Mouse (Mus musculus) brain, adult 2 months (tissue): ENCODE data around the gene Pfkfb1.

ENCODE experiments used
- DNase-seq: peaks from one replicate; pipeline ENCODE4 v3.0.0; 2011; ENCODE audit warnings: low read depth, low spot score

The Pfkfb1 gene

DNA sequence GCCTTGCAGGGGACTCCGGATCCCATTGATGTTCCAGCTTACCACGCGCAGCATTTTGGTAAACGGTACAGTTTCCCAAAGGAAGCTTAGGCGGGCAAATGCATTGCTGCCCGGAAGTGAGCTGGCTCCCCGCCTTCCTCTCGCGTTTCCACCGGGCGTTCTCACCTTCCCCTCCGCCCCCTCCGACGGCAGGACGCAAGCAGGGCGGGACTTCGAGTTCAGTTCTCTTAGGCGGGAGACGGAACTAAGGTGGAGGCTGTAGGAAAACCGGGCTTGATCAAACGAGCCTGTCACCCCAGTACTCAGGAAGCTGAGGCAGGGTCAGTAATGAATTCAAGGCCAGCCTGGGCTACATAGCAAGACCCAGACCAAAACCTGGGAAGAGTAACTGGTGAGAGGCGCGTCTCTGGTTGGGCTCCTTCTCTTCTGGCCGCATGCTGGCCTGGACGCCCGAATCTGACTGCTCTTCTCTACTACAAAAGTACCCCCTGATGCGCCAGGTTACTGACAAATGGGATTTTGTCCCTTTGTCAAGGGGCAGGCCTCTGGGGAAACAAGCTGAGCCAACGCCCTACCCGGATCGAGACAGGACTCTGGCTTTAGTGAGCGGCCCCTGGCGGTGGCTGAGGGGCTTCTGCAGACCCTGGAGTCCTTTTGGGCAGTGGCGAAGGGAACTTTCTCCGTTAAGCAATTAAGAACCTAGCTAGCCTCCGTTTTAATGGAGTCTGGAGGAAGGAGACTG, at the start of gene Pfkfb1:
TSS of gene Pfkfb1 (plus strand) at position 207 of the 742 bp plus-strand sequence.
- peak; percentile 93 for DNase-seq

DNA sequence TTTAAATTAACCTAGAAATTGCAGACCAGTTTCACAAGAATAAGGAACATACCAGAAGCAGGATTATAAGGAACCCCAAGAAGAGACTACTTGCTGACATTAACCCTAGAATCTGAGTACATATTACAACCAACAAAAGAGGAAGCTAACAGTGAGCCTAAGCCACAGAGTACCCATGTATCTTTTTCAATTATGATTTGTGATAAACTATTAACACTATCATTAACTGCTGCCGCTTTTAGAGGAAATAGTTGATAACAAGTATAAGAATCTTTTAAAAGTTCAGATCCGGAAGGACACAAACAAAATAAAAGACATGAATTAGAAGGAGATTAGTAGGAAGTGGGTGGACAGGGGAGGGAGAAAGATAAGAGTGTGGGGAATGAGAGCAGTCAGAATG, 47.9 kb upstream of the Pfkfb1 start:
- no peak for DNase-seq

DNA sequence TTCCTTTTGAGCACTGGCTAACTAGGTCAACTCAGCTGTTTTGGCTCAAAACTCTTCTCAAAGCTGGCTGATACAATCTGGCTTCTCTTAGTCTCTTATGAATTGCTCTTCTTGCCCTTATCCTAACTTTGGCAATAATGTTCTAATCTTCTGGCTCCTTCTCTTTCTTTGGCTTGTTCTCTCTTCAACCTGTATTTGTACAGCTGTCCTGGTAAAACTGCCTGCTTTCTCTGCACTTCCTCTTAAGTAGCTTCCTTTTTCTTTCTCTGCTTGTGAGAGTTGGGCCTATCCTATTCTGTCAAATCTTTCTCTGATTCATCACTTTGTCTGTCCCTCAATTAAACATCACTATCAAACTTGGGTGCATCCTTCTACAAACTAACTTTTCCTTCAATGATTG, 46.3 kb upstream of the Pfkfb1 start:
- no peak for DNase-seq

DNA sequence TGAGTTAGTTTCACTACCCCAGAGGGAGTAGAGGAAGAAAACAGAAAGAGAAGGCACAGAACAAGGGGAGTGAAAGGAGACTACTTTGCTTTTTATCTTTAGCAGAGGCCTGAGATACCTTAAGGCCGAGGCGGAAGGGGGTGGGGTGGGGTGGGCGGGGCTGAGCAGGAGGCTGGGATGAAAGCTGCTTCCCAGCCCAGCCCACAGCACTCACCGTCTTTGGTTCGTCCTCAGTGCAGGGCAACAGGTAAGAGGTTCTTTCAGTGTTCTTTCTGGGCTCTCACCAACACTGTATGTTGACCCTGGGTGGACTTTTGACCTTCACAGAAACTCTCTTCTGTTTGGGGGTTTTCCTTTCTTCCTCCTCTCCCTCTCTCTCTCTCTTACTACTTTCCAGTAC, 40.8 kb upstream of the Pfkfb1 start, which contains the start of gene Alas2:
TSS of gene Alas2 (plus strand) at position 137 of the 400 bp plus-strand sequence.
- DNase-seq: no peak

DNA sequence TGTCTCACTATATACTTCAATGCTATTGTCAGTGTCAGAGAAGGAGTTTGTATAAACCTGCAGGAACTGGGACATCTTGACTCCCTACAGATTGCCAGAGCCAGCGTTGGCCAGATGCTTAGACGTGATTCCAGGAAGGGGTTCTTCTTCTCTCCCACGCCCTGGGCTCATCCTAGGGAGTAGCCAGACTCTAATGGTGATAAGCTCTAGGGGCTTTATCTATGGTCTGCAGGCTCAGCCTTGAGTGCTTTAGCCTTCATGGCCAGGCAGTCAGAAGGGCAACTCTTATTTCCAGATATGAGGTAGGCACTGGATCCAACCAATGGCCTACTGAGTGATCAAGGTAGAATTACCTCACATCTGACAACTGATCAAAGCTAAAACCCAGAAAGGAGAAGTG, 38.4 kb upstream of the Pfkfb1 start:
- DNase-seq: no peak

DNA sequence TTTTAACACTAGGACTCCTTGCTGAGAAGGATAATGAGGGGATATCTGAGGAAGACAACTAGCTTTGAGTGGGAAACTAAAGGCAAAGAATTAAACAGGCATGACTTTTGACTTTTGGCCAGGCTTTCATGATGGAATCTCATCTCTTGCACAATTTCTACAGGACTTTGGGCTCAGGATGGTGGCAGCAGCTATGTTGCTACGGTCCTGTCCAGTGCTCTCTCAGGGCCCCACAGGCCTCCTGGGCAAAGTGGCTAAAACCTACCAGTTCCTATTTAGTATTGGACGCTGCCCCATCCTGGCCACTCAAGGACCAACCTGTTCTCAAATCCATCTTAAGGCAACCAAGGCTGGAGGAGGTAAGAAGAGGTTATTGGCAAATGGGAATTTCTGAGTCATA, 36.0 kb upstream of the Pfkfb1 start:
- DNase-seq: no peak

DNA sequence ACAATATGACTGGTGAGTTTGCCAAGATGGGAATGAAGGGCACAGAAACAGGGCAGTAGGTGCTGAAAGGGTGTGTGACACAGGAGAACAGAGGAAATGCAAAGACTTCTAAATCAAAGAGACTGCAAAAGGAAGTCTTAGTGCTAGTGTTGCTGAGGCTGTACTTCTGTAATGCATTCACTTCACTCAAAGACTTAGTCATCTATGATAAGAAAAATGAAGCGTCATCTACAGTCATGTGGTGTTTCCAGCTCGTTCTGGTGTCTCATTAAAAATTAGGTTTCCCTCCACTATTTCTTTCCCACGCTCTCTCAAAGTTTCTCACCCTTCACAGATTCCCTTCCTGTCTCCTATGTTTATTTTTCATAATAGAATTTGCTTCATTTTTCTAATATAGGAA, 34.0 kb upstream of the Pfkfb1 start:
- DNase-seq: no peak

DNA sequence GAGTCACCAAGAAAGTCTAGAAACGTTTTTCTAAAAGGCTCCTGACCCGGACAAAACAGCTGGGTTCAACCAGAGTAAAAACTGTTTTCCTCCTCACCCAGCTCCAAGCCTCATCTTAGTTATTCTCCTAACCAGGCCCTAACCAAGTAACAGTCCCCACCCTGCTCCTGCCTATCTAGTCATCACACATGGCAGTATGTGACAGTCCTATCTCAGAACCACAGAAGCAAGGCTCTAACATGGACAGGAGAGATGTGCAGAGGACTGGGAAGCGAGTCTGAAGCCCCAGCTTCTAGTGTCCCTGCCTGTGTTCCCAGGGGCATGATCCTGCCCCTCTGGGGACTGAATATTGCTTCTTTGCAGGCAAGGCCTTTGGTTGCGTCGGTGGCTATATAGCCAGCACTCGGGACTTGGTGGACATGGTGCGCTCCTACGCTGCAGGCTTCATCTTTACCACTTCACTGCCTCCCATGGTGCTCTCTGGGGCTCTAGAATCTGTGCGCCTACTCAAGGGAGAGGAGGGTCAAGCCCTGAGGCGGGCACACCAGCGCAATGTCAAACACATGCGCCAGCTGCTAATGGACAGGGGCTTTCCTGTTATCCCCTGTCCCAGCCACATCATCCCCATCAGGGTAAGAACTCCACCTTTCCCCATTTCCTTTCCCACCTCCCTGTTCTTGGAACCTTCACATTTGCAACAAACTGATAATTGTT, 23.2 kb upstream of the Pfkfb1 start:
- DNase-seq: no peak

DNA sequence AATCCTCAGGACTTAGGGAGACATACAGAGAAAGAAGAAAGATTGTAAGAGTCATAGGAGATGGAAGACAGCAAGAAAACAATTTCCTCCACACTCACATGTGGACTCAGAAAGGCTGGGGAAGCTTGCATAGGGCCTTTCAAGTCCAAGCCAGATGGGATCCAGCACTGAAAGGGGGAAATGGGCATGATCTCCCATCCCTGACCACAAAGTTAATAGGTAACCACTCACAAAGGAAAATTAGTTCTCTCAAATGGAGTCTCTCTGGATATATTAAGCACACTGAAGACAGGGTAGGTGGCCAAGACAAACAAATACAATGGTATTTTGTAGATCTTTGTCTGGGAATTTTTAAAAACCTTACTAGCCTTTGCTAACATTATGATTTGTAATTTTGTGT, 6.1 kb upstream of the Pfkfb1 start:
- no peak for DNase-seq

DNA sequence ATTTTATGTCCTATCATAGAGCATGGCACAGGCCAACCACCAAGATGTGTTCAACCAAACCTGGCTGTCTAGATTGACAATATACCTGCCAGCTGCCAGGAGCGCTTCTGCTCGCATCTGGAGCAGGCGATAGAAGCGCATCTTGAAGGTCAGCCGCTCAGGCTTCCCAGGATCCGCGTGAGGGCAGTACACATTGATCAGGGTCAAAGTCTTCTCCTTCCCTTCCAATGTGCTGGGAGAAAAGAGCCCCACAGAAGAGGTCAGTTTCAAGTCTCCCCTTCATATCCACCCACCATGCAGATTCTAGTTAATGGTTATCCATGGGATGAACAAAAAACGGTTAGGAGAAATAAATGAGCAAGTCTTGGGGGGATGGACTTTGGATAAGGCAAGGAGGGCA, 2.9 kb upstream of the Pfkfb1 start:
- no peak for DNase-seq

DNA sequence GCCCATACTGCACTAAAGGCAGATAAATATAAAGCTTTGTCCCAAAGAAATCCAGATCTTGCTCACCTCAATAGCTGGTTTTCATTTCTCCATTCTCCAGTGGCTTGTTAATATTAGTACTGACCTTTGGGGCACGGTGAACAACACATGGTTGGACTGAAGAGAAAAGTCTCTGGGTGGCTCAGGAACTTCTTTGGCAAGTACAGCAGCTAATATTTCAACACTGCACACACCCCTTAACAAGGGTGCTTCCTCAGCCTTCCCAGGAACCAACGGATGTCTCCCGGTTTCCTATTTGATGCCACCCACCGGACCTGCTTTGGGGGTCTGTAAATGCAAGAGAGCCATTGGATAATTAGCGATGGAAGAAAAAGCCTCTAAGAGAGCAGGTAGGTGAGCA, 1.7 kb downstream of the Pfkfb1 start, which contains the start of gene Apex2:
TSS of gene Apex2 (minus strand) at position 173 of the 400 bp plus-strand sequence.
- DNase-seq: no peak

DNA sequence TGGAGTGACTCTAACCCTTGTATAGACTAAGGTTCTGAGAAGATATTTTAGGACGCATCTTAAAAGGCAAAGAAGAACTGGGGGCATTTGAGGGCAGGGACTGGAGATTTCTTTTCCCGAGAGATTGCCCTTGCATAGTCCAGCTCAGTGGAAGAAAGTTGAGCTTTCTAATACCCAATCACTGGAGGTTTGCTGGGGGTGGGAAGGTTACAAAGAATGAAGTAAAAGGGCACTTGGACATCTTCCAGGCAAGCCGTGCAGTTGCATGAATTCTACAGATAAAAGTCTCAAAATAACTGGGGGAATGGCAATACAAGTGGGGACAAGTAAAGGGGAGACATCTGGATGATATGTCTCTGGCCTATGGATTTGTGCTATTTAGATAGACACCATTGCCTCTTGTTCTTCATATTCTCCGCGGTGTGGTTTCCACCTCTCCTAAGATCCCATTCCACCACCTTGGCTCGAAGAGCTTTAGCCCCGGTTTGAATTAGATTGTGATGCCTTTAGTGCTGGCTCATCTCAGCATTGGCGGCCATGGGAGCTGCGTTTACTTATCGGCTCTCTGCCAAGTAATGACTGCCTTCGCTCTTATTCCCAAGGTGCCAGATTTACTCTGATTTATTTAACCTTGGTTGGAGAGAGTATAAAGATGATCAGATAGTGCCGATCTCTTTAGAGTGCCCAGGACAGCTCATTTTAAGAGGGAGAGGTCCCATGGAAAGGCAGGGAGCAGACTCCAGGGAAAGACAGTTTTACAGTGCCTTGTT, 5.4 kb downstream of the Pfkfb1 start:
- DNase-seq: no peak

DNA sequence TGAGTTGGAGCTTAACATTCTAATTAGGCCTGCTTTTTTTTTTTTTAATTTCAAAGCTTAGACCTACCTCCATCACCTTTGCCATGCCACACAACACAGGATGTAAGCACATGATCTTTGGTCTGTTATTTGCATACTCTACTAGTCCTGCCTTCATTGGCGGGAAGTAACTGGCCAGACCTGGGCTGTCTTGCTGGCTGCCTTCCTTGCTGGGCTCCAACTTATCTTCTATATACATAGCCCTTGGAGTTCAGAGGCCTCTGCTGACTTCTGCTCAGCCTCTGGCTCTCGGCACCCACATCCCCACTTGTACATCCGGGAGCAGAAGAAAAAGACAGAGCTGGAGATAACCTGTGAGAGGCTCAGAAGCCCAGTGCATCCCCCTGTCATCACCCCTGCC, 6.1 kb downstream of the Pfkfb1 start:
- no peak for DNase-seq

DNA sequence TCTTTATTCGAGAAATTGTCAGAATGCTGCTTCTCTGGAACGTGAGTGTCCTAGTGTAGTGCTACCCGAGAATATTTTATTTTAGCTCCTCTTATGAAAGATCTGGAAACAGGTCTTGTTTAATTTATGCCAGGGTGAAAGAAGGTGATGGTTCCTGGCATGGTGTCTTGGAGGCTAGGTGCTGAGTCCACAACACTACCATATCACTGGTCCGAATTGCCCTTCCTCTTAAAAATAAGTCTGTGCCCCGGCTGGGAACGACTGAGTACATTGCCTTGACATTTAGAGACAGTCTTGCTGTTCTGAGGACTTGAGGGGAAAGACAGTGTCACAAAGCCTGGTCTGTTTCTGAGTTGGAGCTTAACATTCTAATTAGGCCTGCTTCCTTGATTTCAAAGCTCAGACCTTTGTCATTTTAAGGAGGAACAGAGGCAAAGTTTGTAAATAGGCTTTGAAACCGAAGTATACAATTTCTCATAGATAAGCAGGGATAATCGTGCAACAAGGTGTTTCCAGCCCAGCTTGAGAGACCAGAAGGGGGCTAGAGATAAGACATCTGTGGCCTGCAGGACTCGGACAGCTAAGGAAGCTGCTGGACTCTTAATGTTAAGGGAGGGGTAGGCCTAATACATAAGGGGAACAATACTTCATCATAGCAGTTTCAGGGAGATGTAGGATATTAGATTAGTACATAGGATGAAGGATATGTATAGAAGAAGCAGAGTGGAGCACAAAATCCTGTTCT, 7.2 kb downstream of the Pfkfb1 start:
- no peak for DNase-seq

DNA sequence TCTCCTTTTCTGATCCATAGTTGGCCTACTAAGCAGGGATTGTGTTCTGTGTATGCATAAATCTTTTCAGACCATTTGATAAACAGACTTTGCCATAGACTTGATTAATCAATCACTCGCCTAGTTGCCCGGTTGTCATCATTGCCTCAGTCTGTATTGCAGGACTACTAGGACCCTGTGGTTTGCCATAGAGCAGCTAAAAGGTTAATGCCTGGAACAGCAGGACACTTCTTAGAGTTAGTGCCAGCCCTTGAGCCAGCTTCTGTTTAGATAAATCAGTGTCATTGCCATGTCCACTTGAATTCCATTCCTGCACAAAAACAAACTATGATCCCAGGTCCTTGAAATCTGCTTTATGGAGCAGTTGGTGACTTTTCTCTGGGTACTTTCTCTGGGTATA, 10.9 kb downstream of the Pfkfb1 start:
- no peak for DNase-seq

DNA sequence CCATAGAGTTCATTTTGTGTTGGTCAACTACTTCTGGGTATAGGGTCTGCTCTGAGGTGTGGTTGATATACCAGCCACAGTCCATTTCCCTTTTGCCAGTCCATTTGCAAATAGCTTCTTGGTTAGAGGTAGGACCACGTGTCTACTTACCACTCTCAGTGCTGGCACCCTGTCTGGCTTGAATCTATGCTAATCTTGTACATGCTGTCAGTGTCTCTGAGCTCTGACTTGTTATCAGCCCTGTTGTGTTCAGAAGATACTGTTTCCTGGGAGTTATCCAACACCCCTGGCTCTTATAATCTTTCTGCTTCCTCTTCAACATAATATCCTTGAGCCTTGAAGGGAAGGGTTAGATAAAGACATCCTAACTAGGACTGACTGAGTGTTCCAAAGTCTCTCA, 48.4 kb downstream of the Pfkfb1 start:
- no peak for DNase-seq

DNA sequence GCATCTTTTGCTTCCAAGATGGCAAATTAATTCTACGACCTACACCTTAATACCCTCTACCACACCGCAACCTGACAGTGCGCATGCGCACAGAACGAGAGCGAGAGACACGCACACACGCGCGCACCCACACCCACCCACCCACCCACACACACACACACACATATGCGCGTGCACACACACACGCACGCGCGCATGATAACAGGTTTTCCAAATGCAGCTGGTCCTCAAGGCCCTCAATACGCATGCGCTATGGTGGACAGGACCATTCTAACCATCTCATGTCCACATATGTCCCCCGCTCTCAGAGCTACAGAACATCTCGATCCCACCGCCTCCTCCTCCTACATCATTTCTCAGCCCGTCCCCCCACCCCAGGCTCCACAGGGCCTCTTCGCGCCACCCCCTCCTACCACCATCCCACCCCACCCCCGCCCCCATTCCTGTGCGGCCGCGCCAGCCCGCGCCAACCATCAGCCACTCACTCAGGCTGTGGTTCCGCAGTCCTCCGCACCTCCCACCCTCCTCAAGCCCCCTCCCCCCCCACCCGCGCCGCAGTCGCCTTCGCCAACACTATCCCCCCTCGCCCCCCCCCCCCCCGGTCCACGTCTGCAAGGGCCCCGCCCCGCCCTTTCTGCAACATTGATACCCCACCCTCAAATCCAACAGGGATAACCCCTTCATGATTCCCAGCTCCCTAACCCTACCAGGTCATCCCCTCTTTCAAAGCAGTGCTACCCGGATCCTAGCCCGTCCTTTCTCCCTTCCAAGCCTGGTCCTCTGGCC, 68.3 kb downstream of the Pfkfb1 start:
- DNase-seq: peak; percentile 87

DNA sequence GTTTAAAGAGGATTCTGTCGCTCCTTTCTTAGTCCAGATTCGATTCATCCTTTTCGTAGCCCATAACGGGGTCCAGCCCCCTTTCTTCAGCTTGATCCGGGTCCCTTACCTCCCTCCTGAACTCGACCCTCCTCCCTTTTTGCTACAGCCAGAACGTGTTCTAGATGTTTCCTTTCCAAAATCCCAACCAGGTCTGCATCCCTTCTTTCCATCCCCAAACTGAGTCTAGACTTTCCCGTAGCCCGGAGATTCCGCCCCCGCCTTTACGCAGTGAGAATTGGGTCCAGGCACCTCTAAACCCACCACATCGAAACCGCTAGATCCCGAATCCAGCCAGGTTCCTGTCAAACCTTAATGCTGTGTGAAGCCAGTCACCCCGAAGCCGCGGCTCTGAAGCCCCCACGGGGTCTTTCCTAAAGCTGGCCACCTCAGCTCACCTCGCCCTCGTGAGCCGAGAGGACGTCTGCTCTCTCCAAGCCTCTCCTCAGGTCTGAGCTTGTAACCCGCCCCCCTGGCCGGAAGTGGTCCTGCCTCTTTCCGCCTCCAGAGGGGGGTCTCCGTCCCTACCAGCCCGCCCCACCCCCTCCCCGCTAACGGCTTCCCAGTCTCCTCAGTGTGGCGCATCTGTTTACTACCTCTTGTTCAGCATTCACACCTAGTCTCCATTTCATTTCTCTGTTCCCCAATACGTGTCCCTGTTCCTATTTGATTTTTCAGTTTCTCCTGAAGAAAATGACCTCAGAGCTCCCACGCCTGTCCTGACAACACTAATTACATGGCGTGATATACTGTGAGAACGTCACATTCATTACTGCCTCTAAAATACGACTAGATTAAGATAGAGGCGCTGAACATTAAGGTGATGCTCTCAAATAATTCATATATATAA, 69.1 kb downstream of the Pfkfb1 start, which contains the start of gene Tro:
TSS of gene Tro (minus strand) at position 676 of the 889 bp plus-strand sequence.
- peak; percentile 82 for DNase-seq

DNA sequence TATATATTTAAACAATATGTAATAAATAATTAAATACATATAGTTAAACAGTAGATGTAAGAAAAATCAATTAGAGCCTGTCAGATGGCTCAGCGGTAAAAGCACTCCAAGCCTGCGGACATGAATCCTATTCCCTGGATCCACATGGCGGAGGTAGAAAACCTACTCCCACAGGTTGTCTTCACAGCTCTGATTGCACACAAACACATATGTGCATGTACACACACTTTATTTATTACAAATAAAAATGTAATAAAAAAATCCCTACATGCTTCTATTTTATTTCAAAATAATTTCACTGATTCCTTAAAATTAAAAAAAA, 69.7 kb downstream of the Pfkfb1 start:
- DNase-seq: peak; percentile 33

DNA sequence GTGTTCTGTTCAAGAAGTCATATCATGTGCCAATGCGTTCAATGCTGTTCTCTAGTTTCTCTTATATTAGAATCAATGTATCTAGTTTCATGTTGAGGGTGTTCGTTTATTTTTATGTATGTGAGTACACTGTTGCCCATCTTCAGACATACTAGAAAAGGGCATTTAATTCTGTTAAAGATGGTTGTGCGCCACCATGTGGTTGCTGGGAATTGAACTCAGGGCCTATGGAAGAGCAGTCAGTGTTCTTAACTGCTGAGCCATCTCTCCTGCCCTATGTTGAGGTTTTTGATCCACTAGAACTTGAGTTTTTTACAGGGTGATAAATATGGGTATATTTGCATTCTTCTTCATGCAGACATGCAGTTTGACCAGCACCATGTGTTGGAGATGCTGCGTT, 74.8 kb downstream of the Pfkfb1 start:
- DNase-seq: peak; percentile 24
